Mouse (Mus musculus) layer of hippocampus, adult 2 months (tissue): ENCODE data around the gene Gm45021. TPM values are rescaled to one million over a fixed set of nuclear protein-coding genes. Genes with fewer than 3 reads are reported as not detected.
A peak's percentile ranks its signal among the peaks of the same experiment; 100 is the strongest.

ENCODE experiments used
- DNase-seq, 2 experiments: peaks; one replicate each; pipeline ENCODE4 v3.0.0; 2022; ENCODE audit warnings: low spot score in 2 of 2
- H3K27ac ChIP-seq: fragments of 200-600 bp; 2 replicates; pipeline ENCODE4 v1.8.1; 2022
- H3K4me3 ChIP-seq: fragments of 200-600 bp; 2 replicates; pipeline ENCODE4 v1.8.1; 2022; ENCODE audit warnings: mild to moderate bottlenecking
- CTCF ChIP-seq: fragments of 200-600 bp; conservative IDR thresholded peaks from 2 replicates; pipeline ENCODE4 v1.8.1; 2022; ENCODE audit warnings: antibody characterized with exemption, mild to moderate bottlenecking, moderate library complexity
- total RNA-seq, 2 experiments: library from RNA; stranded (reverse); gene quantifications; 2 replicates each; pipeline ENCODE4 v1.2.3; 2021

Gm45021 gene
- total RNA-seq, 2 experiments from 2014 or later = not detected

GRCm38 (mm10) chr6:48628808-48629660, 39.6 kb downstream of the Gm45021 start:
- peak; percentile 7; the same call in 1 of the 2 replicates for TF ChIP-seq CTCF
- peak; percentile 34 to 43 for DNase-seq
- Histone ChIP-seq H3K27ac (peak overlapping the region; percentile 92), H3K4me3 (peak overlapping the region; percentile 65)

GRCm38 (mm10) chr6:48629661-48630034, 40.2 kb downstream of the Gm45021 start:
- peak in 1 of 2 experiments; percentile 11 for DNase-seq
- Histone ChIP-seq H3K27ac (peak overlapping the region; percentile 92), H3K4me3 (peak overlapping the region; percentile 65)
- TF ChIP-seq CTCF = no peak

GRCm38 (mm10) chr6:48630831-48631230, 41.4 kb downstream of the Gm45021 start:
- no peak overlapping the region for H3K4me3 ChIP-seq
- no peak overlapping the region for H3K27ac ChIP-seq
- no peak for DNase-seq
- no peak for TF ChIP-seq CTCF

GRCm38 (mm10) chr6:48635105-48635504, 45.7 kb downstream of the Gm45021 start:
- Histone ChIP-seq H3K4me3 (no peak overlapping the region), H3K27ac (no peak overlapping the region)
- no peak for DNase-seq
- TF ChIP-seq CTCF = no peak

GRCm38 (mm10) chr6:48636515-48636914, 47.1 kb downstream of the Gm45021 start:
- DNase-seq = no peak
- no peak for TF ChIP-seq CTCF
- no peak overlapping the region for H3K27ac ChIP-seq
- no peak overlapping the region for H3K4me3 ChIP-seq

- Histone ChIP-seq H3K27ac (no peak overlapping the region), H3K4me3 (no peak overlapping the region)
- no peak for TF ChIP-seq CTCF
- no peak for DNase-seq
Observed at GRCm38 (mm10) chr6:48637811-48638500, 48.5 kb downstream of the Gm45021 start.

GRCm38 (mm10) chr6:48638553-48638952, 49.1 kb downstream of the Gm45021 start:
- Histone ChIP-seq H3K4me3 (no peak overlapping the region), H3K27ac (no peak overlapping the region)
- DNase-seq = no peak

GRCm38 (mm10) chr6:48641391-48641790, 52.0 kb downstream of the Gm45021 start:
- no peak for DNase-seq
- TF ChIP-seq CTCF = no peak
- H3K27ac ChIP-seq = no peak overlapping the region
- no peak overlapping the region for H3K4me3 ChIP-seq

More at GRCm38 (mm10) chr6:48638553-48638952, 49.1 kb downstream of the Gm45021 start:
- no peak for TF ChIP-seq CTCF

GRCm38 (mm10) chr6:48642764-48643292, 53.4 kb downstream of the Gm45021 start:
- no peak overlapping the region for H3K4me3 ChIP-seq
- peak; percentile 82 for TF ChIP-seq CTCF
- no peak overlapping the region for H3K27ac ChIP-seq
- peak; percentile 41 to 43 for DNase-seq

GRCm38 (mm10) chr6:48645660-48646308, 56.4 kb downstream of the Gm45021 start:
- peak; percentile 93 for TF ChIP-seq CTCF
- DNase-seq = peak; percentile 44 to 81
- no peak overlapping the region for H3K4me3 ChIP-seq
- H3K27ac ChIP-seq = no peak overlapping the region

GRCm38 (mm10) chr6:48646309-48646690, 56.9 kb downstream of the Gm45021 start:
- no peak overlapping the region for H3K27ac ChIP-seq
- no peak for DNase-seq
- H3K4me3 ChIP-seq = no peak overlapping the region
- TF ChIP-seq CTCF = no peak

- H3K27ac ChIP-seq = no peak within 1 kb of the TSS
- no peak within 1 kb of the TSS for H3K4me3 ChIP-seq
- peak; percentile 72 for TF ChIP-seq CTCF
- DNase-seq = no peak
Observed at GRCm38 (mm10) chr6:48646995-48647394, 57.6 kb downstream of the Gm45021 start, which contains the start of gene Gimap8. Gimap8 (plus strand) TSS chr6:48647234.

- no peak for DNase-seq
Observed at GRCm38 (mm10) chr6:48647611-48648010, 58.2 kb downstream of the Gm45021 start.

More at GRCm38 (mm10) chr6:48647611-48648010, 58.2 kb downstream of the Gm45021 start:
- Histone ChIP-seq H3K27ac (no peak overlapping the region), H3K4me3 (no peak overlapping the region)
- no peak for TF ChIP-seq CTCF
